Mouse (Mus musculus) brain, embryonic 14.5 days (tissue): ENCODE data around the gene Tapt1.

Experiments used
- CTCF ChIP-seq: fragments of 200-500 bp; IDR thresholded peaks from 2 replicates; pipeline ENCODE4 v1.5.1; 2012; ENCODE audit warnings: inconsistent platforms, mild to moderate bottlenecking, moderate library complexity, borderline replicate concordance; ENCODE audit not compliant: insufficient read depth, insufficient read length; ENCODE audit errors: extremely low read depth
- POLR2A ChIP-seq: fragments of 200-500 bp; IDR thresholded peaks from 2 replicates; pipeline ENCODE4 v1.6.1; 2012; ENCODE audit warnings: mild to moderate bottlenecking, inconsistent platforms, borderline replicate concordance; ENCODE audit not compliant: poor library complexity, insufficient read depth, insufficient read length, severe bottlenecking; ENCODE audit errors: extremely low read depth

- TF ChIP-seq CTCF, result no peak
- no peak for TF ChIP-seq POLR2A
These were observed 7.9 kb downstream of the Tapt1 start for GRCm38 (mm10) chr5:44218483-44218882.
